Mouse (Mus musculus) heart, embryonic 11.5 days (tissue): ENCODE data around the gene Usp6nl. TPM values are rescaled to one million over a fixed set of nuclear protein-coding genes. Genes with fewer than 3 reads are reported as not detected.

Source experiments
- polyA plus RNA-seq: library from polyadenylated mRNA; unstranded; fragments of >200 nt; fragmentation: Nextera tagmentation; extraction: Ambion mirVana; gene quantifications from 2 replicates; pipeline ENCODE4 v1.2.1, GENCODE M21; 2014

The Usp6nl gene
- polyA plus RNA-seq, 1 experiment from 2014 or later, result 8.1 TPM

Other genes with a start within 250 kb of the Usp6nl start
- 11.2 and 12.0 TPM in 2 replicates for gene Proser2, start 192.5 kb upstream of the Usp6nl start, polyA plus RNA-seq
- gene Echdc3, start 109.6 kb upstream of the Usp6nl start, polyA plus RNA-seq, result 6.7 and 8.8 TPM in 2 replicates